ENCODE assay signal across 20 mouse cellular contexts in genomic region chr19:48039554-48039953, GRCm38 (mm10).
"Had no signal": no experiment of that assay in that cellular context is flagged by ENCODE, and none has a peak within 500 bp of the region (broad histone marks: within the 10 kb centered on the region; RNA-seq: fewer than 3 reads in every experiment).

No protein-coding gene starts in this region.

- H3K9me3 ChIP-seq: kidney, embryonic 15.5 days; limb, embryonic 10.5 days; limb, embryonic 13.5 days; liver, embryonic 13.5 days; midbrain, embryonic 12.5 days; midbrain, embryonic 15.5 days; neural tube, embryonic 13.5 days had no signal

- H3K4me3 ChIP-seq: kidney, embryonic 15.5 days; left cerebral cortex, adult 2 months; limb, embryonic 10.5 days; limb, embryonic 13.5 days; liver, embryonic 13.5 days; midbrain, embryonic 12.5 days; midbrain, embryonic 15.5 days; neural tube, embryonic 13.5 days had no signal

- H3K27me3 ChIP-seq: kidney, embryonic 15.5 days; limb, embryonic 13.5 days; liver, embryonic 13.5 days; midbrain, embryonic 12.5 days; midbrain, embryonic 15.5 days; neural tube, embryonic 13.5 days had no signal

- DNase-seq: kidney, adult 8-10 months; kidney, postnatal 10 days; kidney, postnatal 36 days; layer of hippocampus, postnatal 36 days; liver, embryonic 13.5 days; lung, adult 2 months; lung, postnatal 14 days; lung, postnatal 4 days; retina, postnatal 1 day; right cerebral cortex, postnatal 25 days; thymus, adult 2 months; thymus, postnatal 14 days; thymus, postnatal 4 days had no signal

- H3K4me1 ChIP-seq: kidney, embryonic 15.5 days; limb, embryonic 10.5 days; liver, embryonic 13.5 days; midbrain, embryonic 12.5 days had no signal

- H3K27ac ChIP-seq: kidney, embryonic 15.5 days; left cerebral cortex, adult 2 months; limb, embryonic 10.5 days; limb, embryonic 13.5 days; liver, embryonic 13.5 days; midbrain, embryonic 12.5 days; midbrain, embryonic 15.5 days; neural tube, embryonic 13.5 days had no signal

- H3K36me3 ChIP-seq: kidney, embryonic 15.5 days; limb, embryonic 10.5 days; limb, embryonic 13.5 days; liver, embryonic 13.5 days; midbrain, embryonic 12.5 days; midbrain, embryonic 15.5 days; neural tube, embryonic 13.5 days had no signal
